Mouse (Mus musculus) liver, embryonic 14.5 days (tissue): ENCODE data around the gene Ramp3. TPM values are rescaled to one million over a fixed set of nuclear protein-coding genes. Genes with fewer than 3 reads are reported as not detected.

Experiments used
- ATAC-seq: fragments of 200-750 bp; cut with Nextera tagmentation; 2 replicates; pipeline ENCODE4 v1.8.0; 2017; ENCODE audit warnings: moderate number of reproducible peaks, mild to moderate bottlenecking, moderate library complexity; ENCODE audit not compliant: insufficient read depth
- DNase-seq, 3 experiments: peaks; one replicate each; pipeline ENCODE4 v3.0.0-alpha.2; 2012 to 2013; ENCODE audit warnings: low read depth in 3 of 3, low spot score in 3 of 3
- H3K27ac ChIP-seq: fragments of 300-500 bp; sonication (generic); 2 replicates; pipeline ENCODE4 v1.5.1; 2014; ENCODE audit warnings: moderate library complexity, mild to moderate bottlenecking, control low read depth, inconsistent platforms
- H3K27me3 ChIP-seq: fragments of 300-500 bp; sonication (generic); 2 replicates; pipeline ENCODE4 v1.6.1; 2014; ENCODE audit warnings: mild to moderate bottlenecking, low read length, moderate library complexity; ENCODE audit not compliant: control insufficient read depth, insufficient read depth
- H3K36me3 ChIP-seq: fragments of 300-500 bp; sonication (generic); replicated peaks from 2 replicates; pipeline ENCODE4 v1.6.1; 2014; ENCODE audit warnings: low read depth; ENCODE audit not compliant: control insufficient read depth, insufficient read depth
- H3K4me1 ChIP-seq, 2 experiments: fragments of 200-500 bp in 1 of 2; fragments of 300-500 bp in 1 of 2; sonication (generic) in 1 of 2; replicated peaks; 2 replicates each; pipeline ENCODE4 v1.6.1; 2012 to 2014; ENCODE audit warnings: antibody characterized with exemption in 1 of 2, inconsistent platforms in 1 of 2, low read length in 1 of 2; ENCODE audit not compliant: control insufficient read depth in 2 of 2, insufficient read depth in 2 of 2
- H3K4me2 ChIP-seq: fragments of 300-500 bp; sonication (generic); 2 replicates; pipeline ENCODE4 v1.6.1; 2014; ENCODE audit warnings: low read depth, mild to moderate bottlenecking, control low read depth, moderate library complexity
- H3K4me3 ChIP-seq, 2 experiments: fragments of 200-500 bp in 1 of 2; fragments of 300-500 bp in 1 of 2; sonication (generic) in 1 of 2; 2 replicates each; pipeline ENCODE4 v1.5.1; 2012 to 2014; ENCODE audit warnings: low read depth in 2 of 2, low read length in 2 of 2, mild to moderate bottlenecking in 2 of 2, control low read depth in 1 of 2, inconsistent platforms in 1 of 2, moderate library complexity in 1 of 2; ENCODE audit not compliant: insufficient read depth in 1 of 2
- H3K9ac ChIP-seq: fragments of 300-500 bp; sonication (generic); replicated peaks from 2 replicates; pipeline ENCODE4 v1.6.1; 2014; ENCODE audit warnings: mild to moderate bottlenecking, control low read depth, moderate library complexity
- H3K9me3 ChIP-seq: fragments of 300-500 bp; sonication (generic); 2 replicates; pipeline ENCODE4 v1.6.1; 2016; ENCODE audit warnings: low read length, mixed read lengths; ENCODE audit not compliant: control insufficient read depth
- CTCF ChIP-seq: IDR thresholded peaks from 2 replicates; pipeline ENCODE4 v1.5.1; 2016; ENCODE audit warnings: antibody characterized with exemption, low read depth, control low read depth
- EP300 ChIP-seq: IDR thresholded peaks from 2 replicates; pipeline ENCODE4 v1.6.1; 2016; ENCODE audit warnings: antibody characterized with exemption, low read depth
- WGBS: fragments of 180-500 bp; shearing (Covaris S2); extraction: QIAGEN DNeasy Blood & Tissue Kit; methylation state at CpG from one replicate; pipeline ENCODE4 v1.1.7; 2014; ENCODE audit not compliant: insufficient replicate concordance; 5-methylcytosine and 5-hydroxymethylcytosine counted together
- polyA plus RNA-seq, 2 experiments: library from polyadenylated mRNA; depleted of rRNA in 1 of 2; stranded (reverse) in 1 of 2; unstranded in 1 of 2; fragments of >200 nt; fragmentation: Nextera tagmentation in 1 of 2; extraction: Ambion mirVana in 1 of 2; gene quantifications; 2 replicates each; pipeline versions ENCODE4 v1.2.1 to v1.2.3; 2012 to 2014

Ramp3 gene
- polyA plus RNA-seq, 2 experiments = 0.04 TPM; not detected in 1

DNA sequence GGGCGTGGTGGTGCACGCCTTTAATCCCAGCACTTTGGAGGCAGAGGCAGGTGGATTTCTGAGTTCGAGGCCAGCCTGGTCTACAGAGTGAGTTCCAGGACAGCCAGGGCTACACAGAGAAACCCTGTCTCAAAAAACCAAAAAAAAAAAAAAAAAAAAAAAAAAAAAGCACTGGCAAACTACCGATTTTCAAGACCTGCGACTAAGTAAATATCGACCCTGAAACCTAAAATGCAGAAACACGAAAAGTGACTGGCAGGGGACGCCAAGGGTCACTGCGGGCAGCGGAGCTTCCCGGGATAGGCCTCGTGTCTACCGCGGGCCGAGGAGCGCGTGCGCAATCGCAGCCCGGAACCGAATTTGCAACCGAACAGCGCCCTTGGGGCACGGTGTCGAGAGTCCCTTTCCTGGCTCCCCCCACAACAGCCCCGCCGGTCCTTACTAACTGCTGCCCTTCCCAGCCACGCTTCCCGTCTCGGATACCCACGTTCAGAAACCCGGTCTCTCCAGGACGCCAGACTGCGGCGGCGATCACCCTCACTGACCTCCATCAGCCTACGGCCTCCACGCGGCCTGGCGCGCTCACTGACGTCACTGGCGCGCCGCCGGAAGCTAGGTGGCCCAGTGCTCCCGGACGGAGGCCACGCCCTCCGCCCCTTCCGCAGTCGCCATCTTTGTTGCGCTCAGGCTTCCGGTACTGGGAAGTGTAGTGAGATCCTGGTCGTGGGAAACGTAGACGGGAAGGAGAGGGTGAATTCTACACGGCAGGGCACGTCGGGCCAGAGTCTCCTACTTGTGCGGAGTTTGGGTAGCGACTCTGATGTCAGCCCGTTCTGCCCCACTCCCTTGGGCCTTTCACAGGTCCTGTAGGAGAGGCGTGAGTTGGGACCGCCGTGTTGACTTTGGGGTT is 32.6 kb upstream of the Ramp3 start, which contains the start of gene Tbrg4:
TSS of gene Tbrg4 (minus strand) at position 590 of the 910 bp plus-strand sequence.
- ATAC-seq = peak; percentile 91
- Histone ChIP-seq H3K4me2 (peak within 1 kb of the TSS; percentile 93), H3K27ac (peak within 1 kb of the TSS; percentile 81), H3K36me3 (peaks cover 33% of the 10 kb centered on the region), H3K9me3 (no peaks in the 10 kb centered on the region), H3K9ac (peak within 1 kb of the TSS; percentile 80), H3K27me3 (no peaks in the 10 kb centered on the region), H3K4me1 (peaks cover 20 to 23% of the 10 kb centered on the region in 2 experiments), H3K4me3 (peak within 1 kb of the TSS; percentile 90 to 92)
- under 1% methylated on average over 66 of the region's 66 CpGs for WGBS
- TF ChIP-seq EP300 (peak; percentile 29; the same call in 1 of the 2 replicates), CTCF (peak; percentile 22)
- peak; percentile 87 to 89 (median 88) for DNase-seq

DNA sequence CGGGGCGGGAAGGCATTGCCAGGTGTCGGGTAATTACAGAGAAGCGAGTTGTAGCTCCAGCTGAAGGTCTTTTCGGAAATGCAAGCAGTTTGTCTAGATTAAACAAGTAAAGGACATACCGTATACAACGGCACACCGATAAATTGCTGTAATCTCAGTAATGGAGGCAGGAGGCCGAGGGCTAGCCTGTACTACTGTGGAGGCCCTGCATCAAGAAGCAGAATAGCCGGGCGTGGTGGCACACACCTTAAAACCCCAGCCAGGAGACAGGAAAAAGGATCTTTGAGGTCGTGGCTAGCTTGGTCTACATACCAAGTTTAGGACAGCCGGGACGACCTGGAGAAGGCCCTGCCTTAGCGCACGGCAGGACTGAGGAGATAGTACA is 31.9 kb upstream of the Ramp3 start:
- no peaks in the 10 kb centered on the region for H3K27me3 ChIP-seq
- ATAC-seq = peak; percentile 24; the same call in 1 of the 2 replicates
- H3K4me3 ChIP-seq = peak overlapping the region; percentile 90 to 92
- 9% methylated on average over 16 of the region's 16 CpGs for WGBS
- H3K9me3 ChIP-seq = no peaks in the 10 kb centered on the region
- peak overlapping the region; percentile 81 for H3K27ac ChIP-seq
- peaks cover 26% of the 10 kb centered on the region for H3K36me3 ChIP-seq
- no peak for TF ChIP-seq CTCF
- peak overlapping the region; percentile 93 for H3K4me2 ChIP-seq
- DNase-seq = no peak
- H3K9ac ChIP-seq = peak overlapping the region; percentile 80
- H3K4me1 ChIP-seq = peaks cover 20 to 23% of the 10 kb centered on the region in 2 experiments

GRCm38 (mm10) chr11:6627731-6628130 is 30.6 kb upstream of the Ramp3 start:
- no peak overlapping the region for H3K4me3 ChIP-seq
- ATAC-seq (no peak), DNase-seq (peak in 1 of 3 experiments; percentile 33)
- peaks cover 13% of the 10 kb centered on the region for H3K36me3 ChIP-seq
- H3K4me1 ChIP-seq = peaks cover 20 to 23% of the 10 kb centered on the region in 2 experiments
- no peaks in the 10 kb centered on the region for H3K27me3 ChIP-seq
- 41% methylated on average over 4 of the region's 4 CpGs for WGBS
- H3K27ac ChIP-seq = peak overlapping the region; percentile 30; the same call in 1 of the 2 replicates
- no peaks in the 10 kb centered on the region for H3K9me3 ChIP-seq
- no peak overlapping the region for H3K9ac ChIP-seq
- no peak overlapping the region for H3K4me2 ChIP-seq
- TF ChIP-seq EP300 (no peak), CTCF (no peak)

DNA sequence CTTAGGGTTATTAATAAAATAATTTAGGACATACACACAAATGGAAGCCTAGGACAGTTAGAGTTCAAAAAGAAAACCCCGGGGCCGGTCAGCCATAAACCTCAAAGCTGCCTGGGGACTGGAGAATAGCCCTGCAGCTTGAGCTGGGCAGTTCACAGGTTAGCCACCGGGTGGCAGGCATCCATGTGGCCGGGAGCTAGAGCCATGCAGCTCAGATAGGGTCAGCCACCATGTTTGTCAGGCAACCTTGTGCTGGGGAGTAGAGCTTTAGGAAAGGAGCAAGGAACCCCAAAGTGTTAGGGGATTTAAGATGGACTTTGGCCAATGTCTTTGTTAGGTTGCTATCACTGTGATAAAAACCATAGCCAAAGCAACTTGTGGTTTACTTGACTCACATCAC is 29.8 kb upstream of the Ramp3 start:
- Histone ChIP-seq H3K27ac (no peak overlapping the region), H3K9me3 (no peaks in the 10 kb centered on the region), H3K27me3 (no peaks in the 10 kb centered on the region), H3K4me3 (no peak overlapping the region), H3K36me3 (peaks cover 6% of the 10 kb centered on the region), H3K4me1 (peaks cover 20 to 22% of the 10 kb centered on the region in 2 experiments), H3K9ac (no peak overlapping the region), H3K4me2 (no peak overlapping the region)
- peak; percentile 90 for TF ChIP-seq CTCF
- no peak for TF ChIP-seq EP300
- WGBS = 24% methylated on average over 4 of the region's 4 CpGs
- DNase-seq (no peak), ATAC-seq (no peak)

- DNase-seq (peak in 2 of 3 experiments; percentile 31 to 55), ATAC-seq (no peak)
- H3K27me3 ChIP-seq = no peaks in the 10 kb centered on the region
- H3K4me1 ChIP-seq = peaks cover 10 to 14% of the 10 kb centered on the region in 2 experiments
- no peaks in the 10 kb centered on the region for H3K9me3 ChIP-seq
- no peak overlapping the region for H3K4me2 ChIP-seq
- peak; percentile 75 for TF ChIP-seq CTCF
- no peak for TF ChIP-seq EP300
- H3K4me3 ChIP-seq = no peak overlapping the region
- no peaks in the 10 kb centered on the region for H3K36me3 ChIP-seq
- H3K27ac ChIP-seq = no peak overlapping the region
- H3K9ac ChIP-seq = no peak overlapping the region
Observed at GRCm38 (mm10) chr11:6629655-6630054, 28.7 kb upstream of the Ramp3 start.
